Mouse (Mus musculus): ENCODE measurements around the gene Mpv17l2.

Gene Mpv17l2

GRCm38 (mm10) chr8:70753151-70753550 lies 7.6 kb downstream of the Mpv17l2 start:
- DNase-seq (ENCODE audit: extremely low read depth, insufficient read length, low spot score) = peak; percentile 80

GRCm38 (mm10) chr8:70752000-70752764 lies 8.6 kb downstream of the Mpv17l2 start:
- no peak for DNase-seq (ENCODE audit: extremely low read depth, insufficient read length, low spot score)

GRCm38 (mm10) chr8:70750128-70750680 lies 10.5 kb downstream of the Mpv17l2 start:
- no peak for DNase-seq (ENCODE audit: extremely low read depth, insufficient read length, low spot score)

GRCm38 (mm10) chr8:70749097-70749674 lies 11.6 kb downstream of the Mpv17l2 start:
- no peak for DNase-seq (ENCODE audit: extremely low read depth, insufficient read length, low spot score)

GRCm38 (mm10) chr8:70748246-70749096 lies 12.3 kb downstream of the Mpv17l2 start:
- no peak for DNase-seq (ENCODE audit: extremely low read depth, insufficient read length, low spot score)

GRCm38 (mm10) chr8:70747211-70747890 lies 13.4 kb downstream of the Mpv17l2 start:
- DNase-seq (ENCODE audit: extremely low read depth, insufficient read length, low spot score) = no peak

- no peak for DNase-seq (ENCODE audit: extremely low read depth, insufficient read length, low spot score)
Observed at GRCm38 (mm10) chr8:70746676-70747075, 14.1 kb downstream of the Mpv17l2 start.

- DNase-seq (ENCODE audit: extremely low read depth, insufficient read length, low spot score) = no peak
Observed at GRCm38 (mm10) chr8:70745691-70746220, 15.0 kb downstream of the Mpv17l2 start.

GRCm38 (mm10) chr8:70744806-70745205 lies 15.9 kb downstream of the Mpv17l2 start:
- no peak for DNase-seq (ENCODE audit: extremely low read depth, insufficient read length, low spot score)

GRCm38 (mm10) chr8:70743656-70744590 lies 16.8 kb downstream of the Mpv17l2 start:
- no peak for DNase-seq (ENCODE audit: extremely low read depth, insufficient read length, low spot score)

GRCm38 (mm10) chr8:70742981-70743655 lies 17.6 kb downstream of the Mpv17l2 start:
- no peak for DNase-seq (ENCODE audit: extremely low read depth, insufficient read length, low spot score)

- DNase-seq (ENCODE audit: extremely low read depth, insufficient read length, low spot score) = no peak
Observed at GRCm38 (mm10) chr8:70742176-70742575, 18.6 kb downstream of the Mpv17l2 start.

GRCm38 (mm10) chr8:70741661-70742060 lies 19.1 kb downstream of the Mpv17l2 start:
- DNase-seq (ENCODE audit: extremely low read depth, insufficient read length, low spot score) = no peak

GRCm38 (mm10) chr8:70738211-70738610 lies 22.5 kb downstream of the Mpv17l2 start:
- no peak for DNase-seq (ENCODE audit: extremely low read depth, insufficient read length, low spot score)

- DNase-seq (ENCODE audit: extremely low read depth, insufficient read length, low spot score) = no peak
Observed at GRCm38 (mm10) chr8:70737705-70738104, 23.0 kb downstream of the Mpv17l2 start.

- no peak for DNase-seq (ENCODE audit: extremely low read depth, insufficient read length, low spot score)
Observed at GRCm38 (mm10) chr8:70730956-70731355, 29.8 kb downstream of the Mpv17l2 start.

GRCm38 (mm10) chr8:70729808-70730475 lies 30.8 kb downstream of the Mpv17l2 start:
- no peak for DNase-seq (ENCODE audit: extremely low read depth, insufficient read length, low spot score)

- no peak for DNase-seq (ENCODE audit: extremely low read depth, insufficient read length, low spot score)
Observed at GRCm38 (mm10) chr8:70726721-70727120, 34.0 kb downstream of the Mpv17l2 start.
